Mouse (Mus musculus): Measurements from ENCODE around the gene Med1. TPM values are rescaled to one million over a fixed set of nuclear protein-coding genes. Genes with fewer than 3 reads are reported as not detected.
"Not testable (repeated sequence)": the region's sequence is repeated elsewhere in the genome, so short reads cannot be mapped to it uniquely, and the experiment has no call there.

Med1 gene
- 57.9 and 59.1 TPM in 2 replicates for polyA plus RNA-seq (2015; fragmentation: Nextera tagmentation; extraction: Ambion mirVana)

- peak; percentile 94 for ATAC-seq (ENCODE audit: insufficient number of reproducible peaks, low FRiP score, low TSS enrichment, low read depth)
- Histone ChIP-seq H3K4me2 (replicated peaks) (peak within 1 kb of the TSS; percentile 73), H3K4me1 (peaks cover 14% of the 10 kb centered on the region), H3K27ac (replicated peaks) (peak within 1 kb of the TSS; percentile 96), H3K27me3 (no peaks in the 10 kb centered on the region), H3K9me3 (replicated peaks) (no peaks in the 10 kb centered on the region), H3K4me3 (replicated peaks) (peak within 1 kb of the TSS; percentile 89), H3K9ac (peak within 1 kb of the TSS; percentile 87), H3K36me3 (peaks cover 19% of the 10 kb centered on the region)
- WGBS: under 1% methylated on average over 53 of the region's 53 CpGs
Measured at GRCm38 (mm10) chr11:98192901-98193805, at the start of gene Med1. Gene Med1 (minus strand): TSS chr11:98193293.

DNA sequence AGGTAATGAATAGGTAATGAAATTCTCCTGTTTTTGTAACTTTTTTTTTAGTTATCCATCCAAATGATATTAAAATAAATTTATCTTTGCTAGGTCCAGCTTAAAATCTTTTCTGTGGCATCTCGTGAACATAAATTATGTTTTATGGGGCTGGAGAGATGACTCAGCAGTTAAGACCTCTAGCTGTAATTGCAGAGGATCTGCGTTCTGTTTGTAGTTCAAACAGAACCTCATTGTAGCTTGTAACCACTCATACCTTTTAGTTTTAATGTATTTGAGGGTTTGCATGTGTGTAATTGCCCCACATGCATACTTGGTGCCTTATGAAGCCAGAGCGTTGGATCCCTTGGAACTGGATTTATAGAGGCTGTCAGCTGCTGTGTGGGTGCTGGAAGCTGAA is 45.9 kb upstream of the Med1 start:
- no peaks in the 10 kb centered on the region for H3K9me3 ChIP-seq (replicated peaks)
- no peak overlapping the region for H3K9ac ChIP-seq
- peaks cover 62% of the 10 kb centered on the region for H3K36me3 ChIP-seq
- H3K4me2 ChIP-seq (replicated peaks): no peak overlapping the region
- no peaks in the 10 kb centered on the region for H3K27me3 ChIP-seq
- H3K27ac ChIP-seq (replicated peaks): no peak overlapping the region
- no peak for ATAC-seq (ENCODE audit: insufficient number of reproducible peaks, low FRiP score, low TSS enrichment, low read depth)
- H3K4me1 ChIP-seq: no peaks in the 10 kb centered on the region
- H3K4me3 ChIP-seq (replicated peaks): no peak overlapping the region
- WGBS: 83% methylated on average over 3 of the region's 3 CpGs

GRCm38 (mm10) chr11:98238416-98238815 is 45.3 kb upstream of the Med1 start:
- ATAC-seq (ENCODE audit: insufficient number of reproducible peaks, low FRiP score, low TSS enrichment, low read depth): no peak
- no peaks in the 10 kb centered on the region for H3K27me3 ChIP-seq

GRCm38 (mm10) chr11:98226349-98226748 is 33.3 kb upstream of the Med1 start:
- no peak for ATAC-seq (ENCODE audit: insufficient number of reproducible peaks, low FRiP score, low TSS enrichment, low read depth)
- H3K9ac ChIP-seq: no peak overlapping the region
- no peak overlapping the region for H3K4me3 ChIP-seq (replicated peaks)
- whole genome bisulfite sequencing: 88% methylated on average over 1 of the region's 1 CpGs
- no peak overlapping the region for H3K27ac ChIP-seq (replicated peaks)
- H3K27me3 ChIP-seq: no peaks in the 10 kb centered on the region
- no peaks in the 10 kb centered on the region for H3K9me3 ChIP-seq (replicated peaks)
- peaks cover 64% of the 10 kb centered on the region for H3K36me3 ChIP-seq
- no peak overlapping the region for H3K4me2 ChIP-seq (replicated peaks)
- H3K4me1 ChIP-seq: no peaks in the 10 kb centered on the region

More at GRCm38 (mm10) chr11:98238416-98238815, 45.3 kb upstream of the Med1 start:
- Histone ChIP-seq H3K9me3 (replicated peaks) (no peaks in the 10 kb centered on the region), H3K4me3 (replicated peaks) (no peak overlapping the region), H3K36me3 (peaks cover 57% of the 10 kb centered on the region), H3K4me1 (no peaks in the 10 kb centered on the region), H3K4me2 (replicated peaks) (no peak overlapping the region), H3K27ac (replicated peaks) (no peak overlapping the region), H3K9ac (no peak overlapping the region)
- 81% methylated on average over 3 of the region's 3 CpGs for WGBS

DNA sequence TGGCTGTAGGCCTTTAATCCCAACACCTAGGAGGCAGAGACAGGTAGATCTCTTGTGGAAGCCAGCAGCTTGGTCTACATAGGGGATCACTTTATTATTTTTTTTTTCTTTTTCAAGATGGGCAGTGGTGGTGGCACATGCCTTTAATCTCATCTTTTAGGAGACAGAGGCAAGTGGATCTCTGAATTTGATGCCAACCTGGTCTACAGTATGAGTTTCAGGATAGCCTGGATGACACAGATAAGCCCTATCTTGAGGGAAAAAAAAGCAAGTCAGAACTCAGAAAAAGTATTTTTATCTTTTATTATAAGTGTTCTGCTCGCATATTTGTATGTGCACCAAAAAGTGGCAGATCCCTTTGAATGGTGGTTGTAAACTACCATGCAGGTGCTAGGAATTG is 20.2 kb upstream of the Med1 start:
- Histone ChIP-seq H3K36me3 (peaks cover 64% of the 10 kb centered on the region), H3K27ac (replicated peaks) (no peak overlapping the region), H3K9me3 (replicated peaks) (no peaks in the 10 kb centered on the region), H3K4me2 (replicated peaks) (no peak overlapping the region), H3K4me1 (no peaks in the 10 kb centered on the region), H3K27me3 (no peaks in the 10 kb centered on the region), H3K9ac (no peak overlapping the region), H3K4me3 (replicated peaks) (no peak overlapping the region)
- WGBS: 100% methylated on average over 1 of the region's 1 CpGs
- ATAC-seq (ENCODE audit: insufficient number of reproducible peaks, low FRiP score, low TSS enrichment, low read depth): no peak

DNA sequence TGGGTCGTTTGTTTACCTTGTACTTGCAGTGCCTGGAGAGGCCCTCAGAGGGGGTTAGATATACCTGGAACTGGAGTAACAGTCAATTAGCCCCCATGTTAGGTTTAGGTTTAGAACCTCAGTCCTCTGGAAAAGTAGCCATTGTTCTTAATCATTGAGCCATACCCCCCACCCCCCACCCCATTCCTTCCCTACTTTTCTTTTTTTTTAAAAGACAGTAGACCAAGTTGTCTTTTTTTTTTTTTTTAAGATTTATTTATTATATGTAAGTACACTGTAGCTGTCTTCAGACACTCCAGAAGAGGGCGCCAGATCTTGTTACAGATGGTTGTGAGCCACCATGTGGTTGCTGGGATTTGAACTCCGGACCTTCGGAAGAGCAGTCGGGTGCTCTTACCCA is 16.6 kb upstream of the Med1 start:
- H3K4me1 ChIP-seq; H3K9ac ChIP-seq; H3K9me3 ChIP-seq (replicated peaks); H3K4me2 ChIP-seq (replicated peaks); ATAC-seq (ENCODE audit: insufficient number of reproducible peaks, low FRiP score, low TSS enrichment, low read depth); H3K4me3 ChIP-seq (replicated peaks); H3K27ac ChIP-seq (replicated peaks); H3K27me3 ChIP-seq: not testable (repeated sequence)
- peaks cover 47% of the 10 kb centered on the region for H3K36me3 ChIP-seq
- WGBS: 94% methylated on average over 4 of the region's 5 CpGs

DNA sequence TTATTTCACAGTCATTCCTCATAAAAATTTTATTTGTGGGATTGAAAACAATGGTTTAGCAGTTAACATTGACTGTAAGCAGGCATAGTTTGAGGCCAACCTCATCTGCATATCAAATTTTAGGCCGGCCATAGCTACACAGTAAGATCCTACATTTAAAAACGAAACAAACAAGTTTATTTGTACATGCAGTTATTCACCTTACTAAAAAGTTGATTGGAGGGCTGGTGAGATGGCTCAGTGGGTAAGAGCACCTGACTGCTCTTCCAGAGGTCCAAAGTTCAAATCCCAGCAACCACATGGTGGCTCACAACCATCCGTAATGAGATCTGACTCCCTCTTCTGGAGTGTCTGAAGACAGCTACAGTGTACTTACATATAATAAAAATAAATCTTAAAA is 13.2 kb upstream of the Med1 start:
- Histone ChIP-seq H3K4me2 (replicated peaks) (peak overlapping the region; percentile 35; the same call in 1 of the 2 replicates), H3K36me3 (peaks cover 24% of the 10 kb centered on the region), H3K4me1 (peaks cover 14% of the 10 kb centered on the region), H3K4me3 (replicated peaks) (peak overlapping the region; percentile 22; the same call in 1 of the 2 replicates)
- H3K27me3 ChIP-seq; H3K9ac ChIP-seq; ATAC-seq (ENCODE audit: insufficient number of reproducible peaks, low FRiP score, low TSS enrichment, low read depth); H3K9me3 ChIP-seq (replicated peaks); H3K27ac ChIP-seq (replicated peaks): not testable (repeated sequence)
- 70% methylated on average over 3 of the region's 3 CpGs for WGBS

- H3K4me3 ChIP-seq (replicated peaks): peak overlapping the region; percentile 22; the same call in 1 of the 2 replicates
- no peaks in the 10 kb centered on the region for H3K9me3 ChIP-seq (replicated peaks)
- peaks cover 14% of the 10 kb centered on the region for H3K4me1 ChIP-seq
- no peak overlapping the region for H3K27ac ChIP-seq (replicated peaks)
- H3K36me3 ChIP-seq: peaks cover 18% of the 10 kb centered on the region
- ATAC-seq (ENCODE audit: insufficient number of reproducible peaks, low FRiP score, low TSS enrichment, low read depth): no peak
- H3K9ac ChIP-seq: no peak overlapping the region
- peak overlapping the region; percentile 35 for H3K4me2 ChIP-seq (replicated peaks)
- no peaks in the 10 kb centered on the region for H3K27me3 ChIP-seq
Measured at GRCm38 (mm10) chr11:98205463-98205862, 12.4 kb upstream of the Med1 start.

GRCm38 (mm10) chr11:98203931-98204421 is 10.9 kb upstream of the Med1 start:
- no peak for ATAC-seq (ENCODE audit: insufficient number of reproducible peaks, low FRiP score, low TSS enrichment, low read depth)
- Histone ChIP-seq H3K9ac (peak overlapping the region; percentile 99), H3K27ac (replicated peaks) (peak overlapping the region; percentile 100), H3K4me3 (replicated peaks) (peak overlapping the region; percentile 87), H3K27me3 (no peaks in the 10 kb centered on the region), H3K4me1 (peaks cover 14% of the 10 kb centered on the region), H3K4me2 (replicated peaks) (peak overlapping the region; percentile 67), H3K9me3 (replicated peaks) (no peaks in the 10 kb centered on the region), H3K36me3 (peaks cover 5% of the 10 kb centered on the region)
- under 1% methylated on average over 16 of the region's 16 CpGs for WGBS

- peak overlapping the region; percentile 99 for H3K9ac ChIP-seq
- H3K27ac ChIP-seq (replicated peaks): peak overlapping the region; percentile 100
- peak overlapping the region; percentile 87 for H3K4me3 ChIP-seq (replicated peaks)
- peaks cover 14% of the 10 kb centered on the region for H3K4me1 ChIP-seq
- under 1% methylated on average over 37 of the region's 37 CpGs for WGBS
- peaks cover under 1% of the 10 kb centered on the region; the same call in 1 of the 2 replicates for H3K36me3 ChIP-seq
- ATAC-seq (ENCODE audit: insufficient number of reproducible peaks, low FRiP score, low TSS enrichment, low read depth): no peak; the same call in 1 of the 2 replicates
- no peaks in the 10 kb centered on the region for H3K27me3 ChIP-seq
- no peaks in the 10 kb centered on the region for H3K9me3 ChIP-seq (replicated peaks)
- H3K4me2 ChIP-seq (replicated peaks): peak overlapping the region; percentile 67
Measured at GRCm38 (mm10) chr11:98203351-98203911, 10.3 kb upstream of the Med1 start.

DNA sequence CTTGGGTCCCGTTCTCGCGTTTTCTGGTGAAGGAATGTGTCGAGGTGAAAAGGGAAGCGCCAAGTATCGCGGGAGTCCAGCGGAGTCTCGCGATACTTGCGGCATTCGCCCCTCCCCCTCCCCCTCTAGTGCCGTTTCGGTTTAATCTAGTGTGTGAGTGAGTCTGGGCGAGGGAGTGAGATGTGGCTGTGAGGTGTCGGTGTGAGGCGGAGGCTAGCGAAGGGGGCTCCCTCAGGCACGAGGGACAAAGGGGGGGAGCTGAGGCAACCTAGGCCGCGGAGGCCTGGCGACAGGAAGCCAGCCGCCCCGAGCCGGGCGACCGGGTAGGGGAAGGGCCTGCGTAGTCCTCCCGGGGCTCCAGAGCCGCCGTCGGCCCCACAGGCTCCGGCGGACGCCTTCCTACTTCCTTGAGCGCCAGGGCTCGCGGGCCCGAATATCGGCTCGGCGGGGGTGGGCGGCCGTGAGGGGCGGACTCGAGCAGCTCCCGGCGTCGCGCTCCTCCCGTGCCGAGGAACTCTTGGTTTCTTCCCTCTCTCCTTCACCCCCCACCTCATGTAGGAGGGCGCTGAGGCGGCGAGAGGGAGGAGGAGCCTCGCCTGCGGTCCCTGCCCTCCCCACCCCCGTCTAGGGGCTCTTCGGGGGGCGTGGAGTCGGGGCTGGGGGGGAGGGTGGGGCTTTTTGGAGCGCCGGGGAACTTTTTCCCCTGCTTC is 9.7 kb upstream of the Med1 start, which contains the start of gene Cdk12:
Gene Cdk12, plus strand, starts transcription at position 419 of the 710 bp plus-strand sequence.
- peak within 1 kb of the TSS; percentile 99 for H3K9ac ChIP-seq
- H3K36me3 ChIP-seq: no peaks in the 10 kb centered on the region
- H3K9me3 ChIP-seq (replicated peaks): no peaks in the 10 kb centered on the region
- H3K4me1 ChIP-seq: peaks cover 14% of the 10 kb centered on the region
- under 1% methylated on average over 54 of the region's 63 CpGs for WGBS
- peak within 1 kb of the TSS; percentile 77 for H3K4me2 ChIP-seq (replicated peaks)
- peak within 1 kb of the TSS; percentile 87 for H3K4me3 ChIP-seq (replicated peaks)
- H3K27me3 ChIP-seq: no peaks in the 10 kb centered on the region
- peak within 1 kb of the TSS; percentile 100 for H3K27ac ChIP-seq (replicated peaks)
- ATAC-seq (ENCODE audit: insufficient number of reproducible peaks, low FRiP score, low TSS enrichment, low read depth): peak; percentile 93
